Comparison of ENCODE assay signal across 14 mouse cellular contexts in genomic region chr12:53746653-53747052, GRCm38 (mm10).
DNase-seq lines count a peak whose midpoint lies in the region; ATAC-seq and TF ChIP-seq lines count a peak whose summit lies in the region.
"Had no signal": no experiment of that assay in that cellular context is flagged by ENCODE, and none has a peak within 500 bp of the region (broad histone marks: within the 10 kb centered on the region; RNA-seq: fewer than 3 reads in every experiment).

No protein-coding gene starts in this region.

- TF ChIP-seq POLR2A in ES-Bruce4 (IDR thresholded peaks at IDR 0.05; ENCODE audit: insufficient read depth, low read length) = no peak

- H3K9me3 ChIP-seq in heart, postnatal 0 days (replicated peaks; ENCODE audit: control insufficient read depth, low read length) = no peaks in the 10 kb centered on the region
- no peaks in the 10 kb centered on the region for H3K9me3 ChIP-seq in heart, embryonic 11.5 days (replicated peaks; ENCODE audit: control insufficient read depth, low read length)
- no peaks in the 10 kb centered on the region for H3K9me3 ChIP-seq in liver, embryonic 14.5 days (ENCODE audit: control insufficient read depth, low read length)
- H3K9me3 ChIP-seq in liver, embryonic 11.5 days (ENCODE audit: control insufficient read depth, low read length) = no peaks in the 10 kb centered on the region
- no peaks in the 10 kb centered on the region for H3K9me3 ChIP-seq in ES-Bruce4 (replicated peaks; ENCODE audit: control insufficient read depth, insufficient read depth, low read length, poor library complexity, severe bottlenecking)
- H3K9me3 ChIP-seq: neural tube, embryonic 13.5 days had no signal

- no peak overlapping the region for H3K4me3 ChIP-seq in heart, postnatal 0 days (ENCODE audit: low read depth, low read length)
- H3K4me3 ChIP-seq in heart, embryonic 11.5 days (ENCODE audit: low read depth, low read length) = no peak overlapping the region
- H3K4me3 ChIP-seq in liver, embryonic 14.5 days (ENCODE audit: insufficient read depth in 1 of 2, low read depth in 2 of 2, low read length in 2 of 2) = no peak overlapping the region
- no peak overlapping the region for H3K4me3 ChIP-seq in liver, embryonic 11.5 days (ENCODE audit: low read depth, low read length)
- no peak overlapping the region for H3K4me3 ChIP-seq in ES-Bruce4 (ENCODE audit: low read depth, low read length)
- H3K4me3 ChIP-seq: erythroblast, embryonic 14.5 days; neural tube, embryonic 13.5 days had no signal

- no peak overlapping the region for H3K27ac ChIP-seq in heart, postnatal 0 days (ENCODE audit: low read depth)
- no peak overlapping the region for H3K27ac ChIP-seq in heart, embryonic 11.5 days (ENCODE audit: low read depth, low read length)
- H3K27ac ChIP-seq in liver, embryonic 14.5 days = no peak overlapping the region
- no peak overlapping the region for H3K27ac ChIP-seq in liver, embryonic 11.5 days (ENCODE audit: low read depth, low read length)
- no peak overlapping the region for H3K27ac ChIP-seq in ES-Bruce4 (ENCODE audit: insufficient read depth, low read length)
- H3K27ac ChIP-seq: neural tube, embryonic 13.5 days had no signal

- H3K9ac ChIP-seq in heart, postnatal 0 days (replicated peaks; ENCODE audit: low read depth, low read length) = no peak overlapping the region
- no peak overlapping the region for H3K9ac ChIP-seq in heart, embryonic 11.5 days (ENCODE audit: low read depth, low read length)
- no peak overlapping the region for H3K9ac ChIP-seq in liver, embryonic 14.5 days (replicated peaks)
- no peak overlapping the region for H3K9ac ChIP-seq in liver, embryonic 11.5 days (ENCODE audit: low read depth, low read length)
- no peak overlapping the region for H3K9ac ChIP-seq in ES-Bruce4 (ENCODE audit: low read depth, poor library complexity, severe bottlenecking)
- H3K9ac ChIP-seq: neural tube, embryonic 13.5 days had no signal

- H3K27me3 ChIP-seq in heart, postnatal 0 days (ENCODE audit: control insufficient read depth, insufficient read depth, low read length) = no peaks in the 10 kb centered on the region
- no peaks in the 10 kb centered on the region for H3K27me3 ChIP-seq in heart, embryonic 11.5 days (ENCODE audit: control insufficient read depth, insufficient read depth, low read length)
- no peaks in the 10 kb centered on the region for H3K27me3 ChIP-seq in liver, embryonic 14.5 days (ENCODE audit: control insufficient read depth, insufficient read depth, low read length)
- H3K27me3 ChIP-seq in liver, embryonic 11.5 days (replicated peaks; ENCODE audit: control insufficient read depth, insufficient read depth, low read length) = no peaks in the 10 kb centered on the region
- H3K27me3 ChIP-seq in ES-Bruce4 (ENCODE audit: control insufficient read depth, insufficient read depth, low read length, poor library complexity, severe bottlenecking) = no peaks in the 10 kb centered on the region
- H3K27me3 ChIP-seq: neural tube, embryonic 13.5 days had no signal

- peak; percentile 44 for TF ChIP-seq CTCF in heart, postnatal 0 days (IDR thresholded peaks at IDR 0.05; ENCODE audit: low read depth)
- peak; percentile 59 for TF ChIP-seq CTCF in liver, embryonic 14.5 days (IDR thresholded peaks at IDR 0.05; ENCODE audit: low read depth)
- TF ChIP-seq CTCF in ES-Bruce4 (IDR thresholded peaks at IDR 0.05; ENCODE audit: low read depth, low read length) = peak; percentile 23

- no peak overlapping the region for H3K4me2 ChIP-seq in heart, postnatal 0 days (ENCODE audit: low read depth, low read length)
- H3K4me2 ChIP-seq in heart, embryonic 11.5 days = no peak overlapping the region
- H3K4me2 ChIP-seq in liver, embryonic 14.5 days (ENCODE audit: low read depth) = no peak overlapping the region
- H3K4me2 ChIP-seq in liver, embryonic 11.5 days = no peak overlapping the region
- H3K4me2 ChIP-seq: midbrain, embryonic 11.5 days; neural tube, embryonic 13.5 days had no signal

- no peak for TF ChIP-seq EP300 in heart, postnatal 0 days (IDR thresholded peaks at IDR 0.05; ENCODE audit: low read depth)
- no peak for TF ChIP-seq EP300 in liver, embryonic 14.5 days (IDR thresholded peaks at IDR 0.05; ENCODE audit: low read depth)
- TF ChIP-seq EP300 in ES-Bruce4 (IDR thresholded peaks at IDR 0.05; ENCODE audit: insufficient read depth, low read depth, low read length) = no peak

- no peaks in the 10 kb centered on the region for H3K4me1 ChIP-seq in heart, postnatal 0 days (ENCODE audit: control insufficient read depth, insufficient read depth)
- H3K4me1 ChIP-seq in heart, embryonic 11.5 days (ENCODE audit: control insufficient read depth, insufficient read depth, low read length) = no peaks in the 10 kb centered on the region
- H3K4me1 ChIP-seq in liver, embryonic 14.5 days (replicated peaks; ENCODE audit: control insufficient read depth in 2 of 2, insufficient read depth in 2 of 2, low read length in 1 of 2) = no peaks in the 10 kb centered on the region
- H3K4me1 ChIP-seq in liver, embryonic 11.5 days (replicated peaks; ENCODE audit: control insufficient read depth, insufficient read depth, low read length) = no peaks in the 10 kb centered on the region
- no peaks in the 10 kb centered on the region for H3K4me1 ChIP-seq in ES-Bruce4 (ENCODE audit: control insufficient read depth, insufficient read depth, low read length)

- no peaks in the 10 kb centered on the region for H3K36me3 ChIP-seq in heart, postnatal 0 days (replicated peaks; ENCODE audit: control insufficient read depth, insufficient read depth, low read length)
- H3K36me3 ChIP-seq in heart, embryonic 11.5 days (ENCODE audit: control insufficient read depth, insufficient read depth, low read length) = no peaks in the 10 kb centered on the region
- H3K36me3 ChIP-seq in liver, embryonic 14.5 days (replicated peaks; ENCODE audit: control insufficient read depth, insufficient read depth, low read depth) = no peaks in the 10 kb centered on the region
- no peaks in the 10 kb centered on the region for H3K36me3 ChIP-seq in liver, embryonic 11.5 days (ENCODE audit: control insufficient read depth, insufficient read depth, low read length)
- no peaks in the 10 kb centered on the region for H3K36me3 ChIP-seq in ES-Bruce4 (ENCODE audit: control insufficient read depth, insufficient read depth, low read length, poor library complexity, severe bottlenecking)
- H3K36me3 ChIP-seq: neural tube, embryonic 13.5 days had no signal

- no peak for ATAC-seq in heart, postnatal 0 days (ENCODE audit: insufficient read depth, low read depth)
- no peak for ATAC-seq in heart, embryonic 11.5 days (replicated peaks; ENCODE audit: insufficient number of reproducible peaks, low FRiP score, low TSS enrichment)
- no peak for ATAC-seq in liver, embryonic 14.5 days (ENCODE audit: insufficient read depth)
- ATAC-seq in liver, embryonic 11.5 days (replicated peaks; ENCODE audit: low FRiP score) = no peak

- DNase-seq in heart, postnatal 0 days (ENCODE audit: low spot score) = no peak
- no peak for DNase-seq in liver, embryonic 14.5 days (ENCODE audit: low read depth in 3 of 3, low spot score in 3 of 3)
- DNase-seq in liver, embryonic 11.5 days (ENCODE audit: low spot score) = no peak
- DNase-seq in adrenal gland, postnatal 36 days = peak; percentile 11 to 26
- DNase-seq in urinary bladder, adult 2 months (ENCODE audit: low spot score) = no peak
- no peak for DNase-seq in layer of hippocampus, postnatal 10 days (ENCODE audit: low spot score in 2 of 2)
- DNase-seq: cerebellum, adult 11 months; heart, postnatal 10 days; thymus, postnatal 14 days had no signal

- WGBS in heart, postnatal 0 days = 52% methylated on average over 5 of the region's 5 CpGs
- 51% methylated on average over 5 of the region's 5 CpGs for WGBS in heart, embryonic 11.5 days (ENCODE audit: insufficient replicate concordance)
- WGBS in liver, embryonic 14.5 days (ENCODE audit: insufficient replicate concordance) = 37% methylated on average over 5 of the region's 5 CpGs
- 56% methylated on average over 5 of the region's 5 CpGs for WGBS in liver, embryonic 11.5 days

Comparison
In these comparisons a context has a peak if more than half of its experiments do, and no peak if none do; other contexts are left out.
1. DNase-seq: peak in adrenal gland, postnatal 36 days (2 of 2); none in heart, postnatal 0 days (single experiment), liver, embryonic 14.5 days (0 of 3), liver, embryonic 11.5 days (single experiment), urinary bladder, adult 2 months (single experiment) and layer of hippocampus, postnatal 10 days (0 of 2).
2. Peak in every context shown above with its lines, with median percentiles within 50 percentile points of each other: CTCF ChIP-seq.